Comparison of ENCODE assay signal across 8 mouse cellular contexts in genomic region chr1:133236693-133237440, GRCm38 (mm10).
DNase-seq lines count a peak whose midpoint lies in the region; ATAC-seq and TF ChIP-seq lines count a peak whose summit lies in the region.

No protein-coding gene starts in this region.

- H3K9ac ChIP-seq in forebrain, embryonic 12.5 days: no peak overlapping the region
- no peak overlapping the region for H3K9ac ChIP-seq in forebrain, embryonic 16.5 days (replicated peaks; ENCODE audit: low read depth, low read length)
- no peak overlapping the region for H3K9ac ChIP-seq in intestine, postnatal 0 days (ENCODE audit: low read depth, low read length)
- H3K9ac ChIP-seq in liver, postnatal 0 days (replicated peaks): no peak overlapping the region

- peak overlapping the region; percentile 46; the same call in 1 of the 2 replicates for H3K27ac ChIP-seq in forebrain, embryonic 12.5 days
- no peak overlapping the region for H3K27ac ChIP-seq in forebrain, embryonic 16.5 days (ENCODE audit: low read length)
- no peak overlapping the region for H3K27ac ChIP-seq in intestine, postnatal 0 days (ENCODE audit: low read depth, low read length)
- no peak overlapping the region for H3K27ac ChIP-seq in liver, postnatal 0 days (ENCODE audit: low read depth)

- TF ChIP-seq EP300 in liver, postnatal 0 days (IDR thresholded peaks at IDR 0.05; ENCODE audit: low read depth): no peak

- ATAC-seq in forebrain, embryonic 12.5 days (ENCODE audit: low FRiP score): no peak
- ATAC-seq in forebrain, embryonic 16.5 days: no peak
- peak; percentile 24; the same call in 1 of the 2 replicates for ATAC-seq in intestine, postnatal 0 days
- ATAC-seq in liver, postnatal 0 days: peak; percentile 21; the same call in 1 of the 2 replicates

- whole genome bisulfite sequencing in forebrain, embryonic 12.5 days: 52% methylated on average over 8 of the region's 8 CpGs
- WGBS in forebrain, embryonic 16.5 days: 49% methylated on average over 8 of the region's 8 CpGs
- WGBS in intestine, postnatal 0 days: 20% methylated on average over 8 of the region's 8 CpGs
- 24% methylated on average over 8 of the region's 8 CpGs for WGBS in liver, postnatal 0 days (ENCODE audit: insufficient replicate concordance)

- no peak overlapping the region for H3K4me3 ChIP-seq in forebrain, embryonic 12.5 days (replicated peaks)
- no peak overlapping the region for H3K4me3 ChIP-seq in forebrain, embryonic 16.5 days (replicated peaks; ENCODE audit: low read length)
- no peak overlapping the region for H3K4me3 ChIP-seq in intestine, postnatal 0 days (ENCODE audit: low read depth, low read length)
- H3K4me3 ChIP-seq in liver, postnatal 0 days (ENCODE audit: low read depth, low read length): no peak overlapping the region

- H3K27me3 ChIP-seq in forebrain, embryonic 12.5 days: no peaks in the 10 kb centered on the region
- H3K27me3 ChIP-seq in forebrain, embryonic 16.5 days (replicated peaks; ENCODE audit: control insufficient read depth, insufficient read depth, low read length): no peaks in the 10 kb centered on the region
- no peaks in the 10 kb centered on the region for H3K27me3 ChIP-seq in intestine, postnatal 0 days (replicated peaks; ENCODE audit: control insufficient read depth, insufficient read depth, low read length)
- H3K27me3 ChIP-seq in liver, postnatal 0 days (ENCODE audit: insufficient read depth, low read length): no peaks in the 10 kb centered on the region

- H3K4me1 ChIP-seq in forebrain, embryonic 12.5 days: peaks cover 46% of the 10 kb centered on the region
- peaks cover 11% of the 10 kb centered on the region; the same call in 1 of the 2 replicates for H3K4me1 ChIP-seq in forebrain, embryonic 16.5 days (replicated peaks; ENCODE audit: control insufficient read depth, insufficient read depth, low read length)
- H3K4me1 ChIP-seq in intestine, postnatal 0 days (replicated peaks; ENCODE audit: control insufficient read depth, insufficient read depth, low read length): peaks cover 9% of the 10 kb centered on the region; the same call in 1 of the 2 replicates
- H3K4me1 ChIP-seq in liver, postnatal 0 days (ENCODE audit: insufficient read depth): peaks cover 10% of the 10 kb centered on the region

- 0 out of 2 replicates have a peak, but pooled peaks cover 6% of the 10 kb centered on the region for H3K36me3 ChIP-seq in forebrain, embryonic 12.5 days (replicated peaks)
- no peaks in the 10 kb centered on the region for H3K36me3 ChIP-seq in forebrain, embryonic 16.5 days (ENCODE audit: control insufficient read depth, insufficient read depth)
- no peaks in the 10 kb centered on the region for H3K36me3 ChIP-seq in intestine, postnatal 0 days (ENCODE audit: control insufficient read depth, insufficient read depth)
- H3K36me3 ChIP-seq in liver, postnatal 0 days (replicated peaks; ENCODE audit: insufficient read depth, low read length): no peaks in the 10 kb centered on the region

- H3K9me3 ChIP-seq in forebrain, embryonic 12.5 days: no peaks in the 10 kb centered on the region
- H3K9me3 ChIP-seq in forebrain, embryonic 16.5 days (ENCODE audit: control insufficient read depth, low read length): no peaks in the 10 kb centered on the region
- H3K9me3 ChIP-seq in intestine, postnatal 0 days (ENCODE audit: control insufficient read depth): no peaks in the 10 kb centered on the region
- H3K9me3 ChIP-seq in liver, postnatal 0 days (ENCODE audit: low read length): no peaks in the 10 kb centered on the region

- no peak overlapping the region for H3K4me2 ChIP-seq in forebrain, embryonic 12.5 days
- no peak overlapping the region for H3K4me2 ChIP-seq in forebrain, embryonic 16.5 days (ENCODE audit: low read length)
- H3K4me2 ChIP-seq in intestine, postnatal 0 days (replicated peaks; ENCODE audit: low read depth): peak overlapping the region; percentile 27; the same call in 1 of the 2 replicates
- H3K4me2 ChIP-seq in liver, postnatal 0 days (ENCODE audit: low read depth, low read length): no peak overlapping the region

- peak; percentile 33 for DNase-seq in gastrocnemius, postnatal 10 days
- DNase-seq in liver, postnatal 0 days: no peak
- peak; percentile 83 for DNase-seq in skeletal muscle tissue, adult 2 months (ENCODE audit: low read depth, low spot score)
- no peak for DNase-seq in B cell, adult 2 months
- DNase-seq in urinary bladder, postnatal 25 days (ENCODE audit: low spot score): no peak

- no peak for TF ChIP-seq CTCF in intestine, postnatal 0 days (IDR thresholded peaks at IDR 0.05; ENCODE audit: low read depth)
- TF ChIP-seq CTCF in liver, postnatal 0 days (IDR thresholded peaks at IDR 0.05; ENCODE audit: low read depth): no peak

Comparison
In these comparisons a context has a peak if more than half of its experiments do, and no peak if none do; other contexts are left out.
1. ATAC-seq: peak in intestine, postnatal 0 days (single experiment) and liver, postnatal 0 days (single experiment); none in forebrain, embryonic 12.5 days (single experiment) and forebrain, embryonic 16.5 days (single experiment).
2. DNase-seq: peak in gastrocnemius, postnatal 10 days (single experiment) and skeletal muscle tissue, adult 2 months (single experiment); none in liver, postnatal 0 days (single experiment), B cell, adult 2 months (0 of 2) and urinary bladder, postnatal 25 days (single experiment).